Mouse (Mus musculus) cerebellum, adult (tissue): ENCODE results near the gene Cyp2e1.

ENCODE experiments used
- ATAC-seq: cut with Nextera tagmentation; 2 replicates; pipeline ENCODE4 v1.9.2; 2017; ENCODE audit warnings: mild to moderate bottlenecking, moderate library complexity, mixed read lengths; ENCODE audit not compliant: insufficient number of reproducible peaks, low FRiP score, low TSS enrichment

Gene Cyp2e1

DNA sequence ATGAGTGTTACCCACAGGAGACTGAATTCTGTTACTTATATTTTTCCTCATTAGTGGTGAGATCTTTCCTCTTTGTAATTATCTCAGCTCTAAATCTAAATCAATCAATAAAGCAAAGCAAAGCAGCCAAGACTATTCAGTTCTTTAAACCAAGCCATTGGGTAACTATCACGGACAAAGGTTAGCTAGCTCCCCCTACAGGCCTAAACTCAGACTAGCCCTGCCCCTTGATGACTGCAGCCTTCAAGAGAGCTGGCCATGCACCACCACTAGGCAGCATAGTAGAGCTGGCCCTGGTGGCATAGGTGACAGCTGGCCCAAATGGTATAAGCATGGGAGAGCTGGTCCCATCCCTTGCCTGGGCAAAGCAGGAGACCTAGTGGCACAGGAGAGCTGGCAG, 42.2 kb downstream of the Cyp2e1 start:
- 0 out of 2 replicates have a peak, but pooled peaks have one; percentile 61 for ATAC-seq

DNA sequence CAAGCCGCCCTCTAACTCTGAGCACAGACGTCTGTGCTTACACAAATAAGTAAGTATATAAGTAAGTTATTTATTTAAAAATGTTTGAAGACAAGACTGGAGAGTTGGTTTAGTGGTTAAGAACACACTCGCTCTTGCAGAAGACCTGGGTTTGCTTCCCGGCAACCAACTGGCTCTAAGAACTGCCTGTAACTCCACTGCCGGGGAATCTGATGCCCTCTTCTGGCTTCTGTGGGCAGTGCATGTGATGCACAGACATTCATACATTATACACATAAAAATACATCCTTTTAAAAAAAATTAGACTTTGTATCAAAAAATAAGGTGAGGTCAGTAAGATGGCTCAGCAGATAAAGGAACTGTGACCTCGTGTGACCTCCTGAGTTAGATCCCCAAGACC, 47.0 kb downstream of the Cyp2e1 start:
- ATAC-seq = no peak

DNA sequence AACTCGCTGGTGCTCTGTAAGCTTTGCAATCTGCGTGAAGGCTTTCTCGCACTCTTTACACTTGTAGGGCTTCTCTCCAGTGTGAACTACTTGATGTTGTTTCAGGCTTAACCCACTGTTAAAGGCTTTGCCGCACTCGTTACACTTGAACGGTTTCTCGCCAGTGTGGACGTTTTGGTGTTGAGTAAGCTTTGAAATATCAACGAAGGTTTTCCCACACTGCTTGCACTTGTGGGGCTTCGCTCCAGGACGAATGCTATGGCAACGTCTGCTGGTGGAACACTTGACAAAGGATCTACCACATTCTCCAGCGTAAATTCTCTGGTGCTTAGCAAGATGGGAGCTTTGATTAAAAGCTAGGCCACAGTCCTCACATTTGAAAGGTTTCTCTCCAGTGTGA, 48.2 kb downstream of the Cyp2e1 start:
- ATAC-seq = no peak

DNA sequence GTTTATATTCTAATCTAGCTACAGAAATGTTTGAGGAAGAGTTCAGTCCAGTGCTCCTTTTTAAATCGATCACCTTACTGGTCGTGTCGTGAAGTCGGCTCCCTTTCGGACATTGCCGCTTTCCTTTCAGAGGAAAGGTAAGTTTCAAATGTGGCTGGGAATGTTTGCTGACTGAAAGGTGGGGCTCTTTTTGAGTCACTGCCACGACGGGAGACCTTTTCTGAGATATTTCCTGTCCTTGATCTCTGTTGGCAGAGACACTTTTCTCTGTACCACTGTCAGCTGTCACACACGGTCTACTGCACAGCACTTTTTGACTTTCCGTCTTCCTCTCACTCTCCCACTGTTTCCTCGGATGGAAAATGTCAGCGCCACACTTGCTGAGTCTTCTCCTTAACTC, 49.3 kb downstream of the Cyp2e1 start:
- ATAC-seq = no peak

DNA sequence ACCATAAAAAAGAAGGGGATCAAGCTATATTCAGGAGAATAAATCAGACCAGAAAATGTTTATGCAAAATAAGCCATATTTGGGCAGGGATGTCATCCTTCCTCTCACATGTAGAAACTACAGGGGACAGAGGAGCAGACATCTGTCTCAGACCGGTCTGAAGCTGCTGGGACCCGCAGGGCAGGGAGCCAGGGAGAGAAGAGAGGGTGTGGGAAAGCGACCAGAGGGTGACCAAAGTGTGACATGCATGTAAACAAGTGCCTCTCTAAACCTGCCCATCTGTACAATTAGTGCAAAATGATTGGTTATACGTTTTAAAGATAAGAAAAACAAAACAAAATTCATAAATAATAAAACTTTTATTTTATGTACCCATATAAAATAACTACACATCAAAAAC, 56.6 kb downstream of the Cyp2e1 start:
- ATAC-seq = no peak

DNA sequence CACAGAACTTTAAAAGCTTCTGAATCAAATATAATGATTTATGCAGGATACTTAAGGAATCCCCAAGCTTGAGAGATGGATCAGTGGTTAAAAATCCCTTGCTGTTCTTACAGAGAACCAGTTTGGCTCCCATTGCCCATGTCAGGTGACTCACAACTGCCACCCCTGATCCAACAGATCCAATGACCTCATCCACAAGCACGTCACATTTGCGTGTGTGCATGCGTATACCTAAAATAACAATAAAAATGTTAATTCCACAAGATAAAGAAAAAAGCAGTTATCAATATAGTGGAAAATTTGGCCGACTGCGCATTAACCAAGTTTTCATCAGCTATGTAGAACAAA, 57.7 kb downstream of the Cyp2e1 start:
- ATAC-seq = no peak; the same call in 1 of the 2 replicates

DNA sequence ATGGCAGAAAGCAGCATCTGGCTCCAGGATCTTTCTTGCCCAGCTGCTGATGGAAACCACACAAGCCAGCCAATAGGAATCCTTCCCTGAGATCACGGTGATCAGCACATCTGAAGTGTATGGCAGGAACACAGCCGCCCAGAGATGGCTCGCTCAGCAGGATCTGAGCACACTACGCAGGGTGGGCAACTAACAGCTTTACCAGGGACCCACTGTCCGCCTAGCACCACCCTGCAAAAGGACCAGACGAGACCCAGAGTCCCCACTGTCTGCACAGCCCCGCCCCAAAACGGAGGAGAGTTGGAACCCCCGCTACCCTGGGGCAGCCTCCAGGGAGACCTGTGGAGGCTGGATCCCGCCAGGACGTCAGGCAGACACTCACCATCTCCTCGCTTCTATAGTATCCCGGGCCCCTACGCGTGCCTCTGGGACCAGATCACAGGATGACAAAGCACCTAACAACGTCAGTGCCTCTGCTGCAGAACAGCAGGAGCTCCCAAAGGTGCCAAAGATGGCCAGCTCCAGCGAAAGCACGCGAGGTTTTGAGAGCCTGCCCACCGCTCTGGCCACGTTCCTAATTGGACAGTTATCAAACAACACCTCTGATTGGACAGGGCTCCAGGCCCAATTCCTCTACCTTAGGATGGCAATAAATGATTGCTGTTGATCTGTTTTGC, 58.3 kb downstream of the Cyp2e1 start, which contains the start of gene Zfp941:
Gene Zfp941, minus strand, starts transcription at position 526 of the 677 bp plus-strand sequence.
- peak; percentile 72; the same call in 1 of the 2 replicates for ATAC-seq

DNA sequence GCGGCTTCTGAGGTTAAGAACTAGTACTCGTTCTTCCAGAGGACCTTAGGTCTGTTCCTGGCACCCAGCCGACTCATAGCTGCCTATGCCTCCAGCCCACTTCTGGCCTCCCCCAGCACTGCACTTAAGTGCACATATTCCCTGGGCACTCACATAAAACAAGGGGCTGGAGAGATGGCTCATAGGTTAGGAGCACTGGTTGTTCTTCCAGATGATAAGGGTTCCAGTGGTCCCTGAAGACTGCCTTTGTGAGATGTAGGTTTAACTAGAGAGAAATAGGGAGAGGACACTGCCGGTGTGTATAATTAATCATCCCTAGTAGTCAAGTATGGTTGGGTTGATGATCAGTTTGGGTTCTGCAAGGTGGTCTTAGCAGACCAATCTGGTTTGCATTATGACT, 59.2 kb downstream of the Cyp2e1 start:
- no peak for ATAC-seq
